Mouse (Mus musculus) lung, postnatal 25 days (tissue): ENCODE measurements around the gene Stfa2l1.
"Not testable (repeated sequence)": the region's sequence is repeated elsewhere in the genome, so short reads cannot be mapped to it uniquely, and the experiment has no call there.

Experiments
- DNase-seq: peaks from one replicate; pipeline ENCODE4 v3.0.0; 2022; ENCODE audit warnings: low spot score

Gene Stfa2l1

GRCm38 (mm10) chr16:36156402-36156975 is at the start of gene Stfa2l1:
TSS of gene Stfa2l1 (plus strand) at chr16:36156811.
- DNase-seq: no peak

- DNase-seq: not testable (repeated sequence)
Measured at GRCm38 (mm10) chr16:36111486-36111885, 45.1 kb upstream of the Stfa2l1 start.

GRCm38 (mm10) chr16:36115751-36116150 is 40.9 kb upstream of the Stfa2l1 start:
- DNase-seq: not testable (repeated sequence)

- DNase-seq: no peak
Measured at GRCm38 (mm10) chr16:36128092-36128491, 28.5 kb upstream of the Stfa2l1 start.

- DNase-seq: no peak
Measured at GRCm38 (mm10) chr16:36131141-36131540, 25.5 kb upstream of the Stfa2l1 start, which contains the start of gene Csta1. TSS of gene Csta1 (minus strand) at chr16:36131241.

- DNase-seq: no peak
Measured at GRCm38 (mm10) chr16:36138201-36138600, 18.4 kb upstream of the Stfa2l1 start.

GRCm38 (mm10) chr16:36167841-36168240 is 11.2 kb downstream of the Stfa2l1 start:
- DNase-seq: not testable (repeated sequence)

- DNase-seq: no peak
Measured at GRCm38 (mm10) chr16:36176108-36176507, 19.5 kb downstream of the Stfa2l1 start.

- DNase-seq: no peak
Measured at GRCm38 (mm10) chr16:36179910-36180309, 23.3 kb downstream of the Stfa2l1 start.

GRCm38 (mm10) chr16:36183912-36184311 is 27.3 kb downstream of the Stfa2l1 start, which contains the start of gene Gm5483:
TSS of gene Gm5483 (plus strand) at chr16:36184212.
- not testable (repeated sequence) for DNase-seq

- DNase-seq: no peak
Measured at GRCm38 (mm10) chr16:36199226-36199625, 42.6 kb downstream of the Stfa2l1 start.

- no peak for DNase-seq
Measured at GRCm38 (mm10) chr16:36203846-36204245, 47.2 kb downstream of the Stfa2l1 start.

- DNase-seq: not testable (repeated sequence)
Measured at GRCm38 (mm10) chr16:36205684-36206083, 49.1 kb downstream of the Stfa2l1 start.

GRCm38 (mm10) chr16:36209967-36210453 is 53.4 kb downstream of the Stfa2l1 start, which contains the start of gene Gm5416:
TSS of gene Gm5416 (plus strand) at chr16:36210403.
- DNase-seq: no peak
